In genomic region chr1:134272754-134273250, GRCm38 (mm10) we compare ENCODE assay signal across 22 mouse cellular contexts. TPM values are rescaled to one million over a fixed set of nuclear protein-coding genes. Genes with fewer than 3 reads are reported as not detected.
A peak's percentile ranks its signal among the peaks of the same experiment; 100 is the strongest.
DNase-seq lines count a peak whose midpoint lies in the region; ATAC-seq and TF ChIP-seq lines count a peak whose summit lies in the region.
"Had no signal": no experiment of that assay in that cellular context is flagged by ENCODE, and none has a peak within 500 bp of the region (broad histone marks: within the 10 kb centered on the region; RNA-seq: fewer than 3 reads in every experiment).

No protein-coding gene starts in this region.

- H3K9me3 ChIP-seq in hindbrain, embryonic 14.5 days (ENCODE audit: control insufficient read depth, low read length) = no peaks in the 10 kb centered on the region
- H3K9me3 ChIP-seq in hindbrain, embryonic 11.5 days (ENCODE audit: control insufficient read depth, low read length) = no peaks in the 10 kb centered on the region
- H3K9me3 ChIP-seq: heart, embryonic 10.5 days; midbrain, embryonic 15.5 days had no signal

- H3K4me1 ChIP-seq in cerebellum, adult 2 months (ENCODE audit: control insufficient read depth, insufficient read depth, low read length) = peaks cover 51% of the 10 kb centered on the region
- peaks cover 5% of the 10 kb centered on the region; the same call in 1 of the 2 replicates for H3K4me1 ChIP-seq in hindbrain, embryonic 14.5 days (replicated peaks; ENCODE audit: control insufficient read depth, insufficient read depth, low read length)
- no peaks in the 10 kb centered on the region for H3K4me1 ChIP-seq in hindbrain, embryonic 11.5 days (replicated peaks; ENCODE audit: control insufficient read depth, insufficient read depth, low read length)

- TF ChIP-seq CTCF in cerebellum, adult 2 months (IDR thresholded peaks at IDR 0.05; ENCODE audit: borderline replicate concordance, insufficient read depth, low read depth, low read length) = no peak

- no peaks in the 10 kb centered on the region for H3K27me3 ChIP-seq in cerebellum, adult 2 months (ENCODE audit: control insufficient read depth, insufficient read depth, low read length)
- no peaks in the 10 kb centered on the region for H3K27me3 ChIP-seq in hindbrain, embryonic 14.5 days (ENCODE audit: control insufficient read depth, insufficient read depth, low read length)
- H3K27me3 ChIP-seq in hindbrain, embryonic 11.5 days (ENCODE audit: control insufficient read depth, insufficient read depth, low read length) = no peaks in the 10 kb centered on the region
- H3K27me3 ChIP-seq: midbrain, embryonic 15.5 days had no signal

- WGBS in cerebellum, adult 2 months = 37% methylated on average over 5 of the region's 5 CpGs
- 62% methylated on average over 5 of the region's 5 CpGs for WGBS in hindbrain, embryonic 14.5 days
- 72% methylated on average over 5 of the region's 5 CpGs for WGBS in hindbrain, embryonic 11.5 days

- no peak for TF ChIP-seq POLR2A in cerebellum, adult 2 months (IDR thresholded peaks at IDR 0.05; ENCODE audit: borderline replicate concordance, insufficient read depth, low read length)

- DNase-seq in cerebellum, adult 2 months = peak in 1 of 2 experiments; percentile 62
- DNase-seq in cerebellum, postnatal 14 days = no peak
- DNase-seq in hindbrain, embryonic 14.5 days (ENCODE audit: low spot score) = no peak
- DNase-seq in hindbrain, embryonic 11.5 days (ENCODE audit: low spot score) = no peak
- peak; percentile 69 for DNase-seq in retina, adult 2 months (ENCODE audit: low read depth, low spot score)
- no peak for DNase-seq in retina, embryonic 14.5 days (ENCODE audit: low spot score)
- no peak for DNase-seq in right cerebral cortex, postnatal 14 days
- no peak for DNase-seq in kidney, postnatal 25 days
- DNase-seq: adrenal gland, postnatal 10 days; cerebellum, postnatal 36 days; heart, postnatal 4 days; kidney, adult 18-20 months; thymus, adult 2 months; thymus, postnatal 4 days had no signal

- H3K4me2 ChIP-seq in hindbrain, embryonic 14.5 days (replicated peaks) = no peak overlapping the region
- no peak overlapping the region for H3K4me2 ChIP-seq in hindbrain, embryonic 11.5 days (replicated peaks; ENCODE audit: low read depth, low read length)
- H3K4me2 ChIP-seq: midbrain, embryonic 15.5 days had no signal

- no peak overlapping the region for H3K4me3 ChIP-seq in cerebellum, adult 2 months (replicated peaks; ENCODE audit: insufficient read depth, low read depth, low read length)
- H3K4me3 ChIP-seq in hindbrain, embryonic 14.5 days (replicated peaks; ENCODE audit: low read length) = no peak overlapping the region
- no peak overlapping the region for H3K4me3 ChIP-seq in hindbrain, embryonic 11.5 days (ENCODE audit: low read depth, low read length)
- H3K4me3 ChIP-seq: heart, embryonic 10.5 days; midbrain, embryonic 15.5 days had no signal

- H3K36me3 ChIP-seq in hindbrain, embryonic 14.5 days (replicated peaks; ENCODE audit: control insufficient read depth, insufficient read depth) = no peaks in the 10 kb centered on the region
- H3K36me3 ChIP-seq in hindbrain, embryonic 11.5 days (ENCODE audit: control insufficient read depth, insufficient read depth, low read length) = no peaks in the 10 kb centered on the region
- H3K36me3 ChIP-seq: heart, embryonic 10.5 days; midbrain, embryonic 15.5 days had no signal

- no peak for ATAC-seq in hindbrain, embryonic 14.5 days (ENCODE audit: low FRiP score)
- ATAC-seq in hindbrain, embryonic 11.5 days (ENCODE audit: low FRiP score) = no peak
- ATAC-seq: inflammation-experienced regulatory T-cells, adult 6 months; midbrain, embryonic 15.5 days had no signal

- peak overlapping the region; percentile 95 for H3K27ac ChIP-seq in cerebellum, adult 2 months (ENCODE audit: insufficient read depth, low read length)
- H3K27ac ChIP-seq in hindbrain, embryonic 14.5 days = peak overlapping the region; percentile 64; the same call in 1 of the 2 replicates
- no peak overlapping the region for H3K27ac ChIP-seq in hindbrain, embryonic 11.5 days (ENCODE audit: low read depth, low read length)
- H3K27ac ChIP-seq: heart, embryonic 10.5 days; macrophage had no signal

- no peak overlapping the region for H3K9ac ChIP-seq in hindbrain, embryonic 14.5 days
- H3K9ac ChIP-seq in hindbrain, embryonic 11.5 days (ENCODE audit: low read depth, low read length) = no peak overlapping the region
- H3K9ac ChIP-seq: midbrain, embryonic 15.5 days had no signal

RNA-seq across cellular contexts. Expression of gene Myog, which starts 17.0 kb away (rescaled TPM):
- polyA plus RNA-seq in cerebellum, adult 2 months (2012; rRNA removed) = 0.06 TPM in 1 of 2 replicates, not detected in the other
- 0.13 and 0.17 TPM in 2 replicates for polyA plus RNA-seq in hindbrain, embryonic 14.5 days (2014; fragmentation: Nextera tagmentation; extraction: Ambion mirVana)
- 5.5 and 12.2 TPM in 2 replicates for polyA plus RNA-seq in hindbrain, embryonic 11.5 days (2014; fragmentation: Nextera tagmentation; extraction: Ambion mirVana)
- polyA plus RNA-seq: gonadal fat pad, adult 2 months; inflammation-experienced regulatory T-cells, adult 6 months; large intestine, adult 2 months; liver, adult 2 months; macrophage; small intestine, adult 2 months had no signal

RNA-seq across cellular contexts. Expression of gene Adora1, which starts 37.6 kb away (rescaled TPM):
- 154 and 160 TPM in 2 replicates for polyA plus RNA-seq in cerebellum, adult 2 months (2012; rRNA removed)
- 13.0 and 14.9 TPM in 2 replicates for polyA plus RNA-seq in hindbrain, embryonic 14.5 days (2014; fragmentation: Nextera tagmentation; extraction: Ambion mirVana)
- polyA plus RNA-seq in hindbrain, embryonic 11.5 days (2014; fragmentation: Nextera tagmentation; extraction: Ambion mirVana) = 0.24 and 0.25 TPM in 2 replicates
- polyA plus RNA-seq: inflammation-experienced regulatory T-cells, adult 6 months; macrophage had no signal

RNA-seq across cellular contexts. Expression of gene Ppfia4, which starts 59.9 kb away (rescaled TPM):
- 192 and 220 TPM in 2 replicates for polyA plus RNA-seq in cerebellum, adult 2 months (2012; rRNA removed)
- polyA plus RNA-seq in hindbrain, embryonic 14.5 days (2014; fragmentation: Nextera tagmentation; extraction: Ambion mirVana) = 20.4 and 22.3 TPM in 2 replicates
- polyA plus RNA-seq in hindbrain, embryonic 11.5 days (2014; fragmentation: Nextera tagmentation; extraction: Ambion mirVana) = 1.9 and 2.1 TPM in 2 replicates
